Mouse (Mus musculus) cerebellum, postnatal 25 days (tissue): ENCODE results near the gene Spred3.

ENCODE experiments used
- DNase-seq, 2 experiments: peaks; one replicate each; pipeline ENCODE4 v3.0.0; 2021; ENCODE audit warnings: mixed read lengths in 2 of 2

Spred3 gene

GRCm38 (mm10) chr7:29124970-29125369, 45.2 kb downstream of the Spred3 start, which contains the start of gene Ryr1:
Ryr1 (minus strand) TSS chr7:29125179.
- peak in 1 of 2 experiments; percentile 20 for DNase-seq

GRCm38 (mm10) chr7:29123531-29124358, 46.5 kb downstream of the Spred3 start:
- DNase-seq = no peak

GRCm38 (mm10) chr7:29122821-29123220, 47.4 kb downstream of the Spred3 start:
- DNase-seq = no peak

- no peak for DNase-seq
Observed at GRCm38 (mm10) chr7:29119526-29119925, 50.7 kb downstream of the Spred3 start.

GRCm38 (mm10) chr7:29118142-29118851, 51.9 kb downstream of the Spred3 start:
- no peak for DNase-seq

GRCm38 (mm10) chr7:29108992-29109955, 60.9 kb downstream of the Spred3 start:
- peak; percentile 18 to 46 for DNase-seq
